17 mouse cellular contexts compared by ENCODE assay signal in genomic region chr1:46077891-46078290, GRCm38 (mm10). TPM values are rescaled to one million over a fixed set of nuclear protein-coding genes. Genes with fewer than 3 reads are reported as not detected.
"Had no signal": no experiment of that assay in that cellular context is flagged by ENCODE, and none has a peak within 500 bp of the region (broad histone marks: within the 10 kb centered on the region; RNA-seq: fewer than 3 reads in every experiment).

No protein-coding gene starts in this region.

- H3K4me1 ChIP-seq: neural tube, embryonic 13.5 days; neural tube, embryonic 15.5 days; stomach, embryonic 15.5 days had no signal

- H3K4me2 ChIP-seq: neural tube, embryonic 13.5 days; neural tube, embryonic 15.5 days; stomach, embryonic 15.5 days had no signal

- H3K27me3 ChIP-seq: neural tube, embryonic 13.5 days; neural tube, embryonic 15.5 days; stomach, embryonic 15.5 days had no signal

- H3K4me3 ChIP-seq: neural tube, embryonic 13.5 days; neural tube, embryonic 15.5 days; stomach, embryonic 15.5 days had no signal

- H3K9me3 ChIP-seq: neural tube, embryonic 13.5 days; neural tube, embryonic 15.5 days; stomach, embryonic 15.5 days had no signal

- H3K36me3 ChIP-seq: neural tube, embryonic 13.5 days; neural tube, embryonic 15.5 days; stomach, embryonic 15.5 days had no signal

- H3K9ac ChIP-seq: neural tube, embryonic 13.5 days; neural tube, embryonic 15.5 days; stomach, embryonic 15.5 days had no signal

- DNase-seq: retina, postnatal 1 day; right cerebral cortex, adult 18-20 months; right cerebral cortex, postnatal 14 days; right cerebral cortex, postnatal 25 days; right cerebral cortex, postnatal 4 days; spleen, adult 18-20 months; thymus, adult 18-20 months; thymus, adult 2 months; thymus, postnatal 14 days; thymus, postnatal 25 days; thymus, postnatal 36 days; thymus, postnatal 4 days had no signal

- H3K27ac ChIP-seq: neural tube, embryonic 13.5 days; neural tube, embryonic 15.5 days; stomach, embryonic 15.5 days; stomach, postnatal 0 days had no signal

RNA-seq across cellular contexts. Expression of gene Dnah7b, which starts 11.8 kb away (rescaled TPM):
- total RNA-seq: neutrophil, adult 5-6 weeks had no signal
